Mouse (Mus musculus) intestine, postnatal 0 days (tissue): ENCODE results near the gene Zfp385b. TPM values are rescaled to one million over a fixed set of nuclear protein-coding genes. Genes with fewer than 3 reads are reported as not detected.

ENCODE experiments used
- ATAC-seq: fragments of 200-750 bp; cut with Nextera tagmentation; 2 replicates; pipeline ENCODE4 v1.8.0; 2017; ENCODE audit warnings: mild to moderate bottlenecking, moderate TSS enrichment, moderate library complexity
- H3K27ac ChIP-seq: fragments of 300-500 bp; sonication (generic); 2 replicates; pipeline ENCODE4 v1.5.1; 2014; ENCODE audit warnings: mild to moderate bottlenecking, low read depth, low read length, moderate library complexity
- H3K27me3 ChIP-seq: fragments of 300-500 bp; sonication (generic); replicated peaks from 2 replicates; pipeline ENCODE4 v1.6.1; 2014; ENCODE audit warnings: low read length, mixed read lengths; ENCODE audit not compliant: control insufficient read depth, insufficient read depth
- H3K36me3 ChIP-seq: fragments of 300-500 bp; sonication (generic); 2 replicates; pipeline ENCODE4 v1.6.1; 2014; ENCODE audit warnings: mild to moderate bottlenecking, moderate library complexity; ENCODE audit not compliant: control insufficient read depth, insufficient read depth
- H3K4me1 ChIP-seq: fragments of 300-500 bp; sonication (generic); replicated peaks from 2 replicates; pipeline ENCODE4 v1.6.1; 2014; ENCODE audit warnings: antibody characterized with exemption, low read length, mixed read lengths; ENCODE audit not compliant: control insufficient read depth, insufficient read depth
- H3K4me2 ChIP-seq: fragments of 300-500 bp; sonication (generic); replicated peaks from 2 replicates; pipeline ENCODE4 v1.6.1; 2014; ENCODE audit warnings: low read depth, mild to moderate bottlenecking, moderate library complexity
- H3K4me3 ChIP-seq: fragments of 300-500 bp; sonication (generic); 2 replicates; pipeline ENCODE4 v1.5.1; 2014; ENCODE audit warnings: low read depth, low read length
- H3K9ac ChIP-seq: fragments of 300-500 bp; sonication (generic); 2 replicates; pipeline ENCODE4 v1.6.1; 2014; ENCODE audit warnings: mild to moderate bottlenecking, low read depth, low read length
- H3K9me3 ChIP-seq: fragments of 300-500 bp; sonication (generic); 2 replicates; pipeline ENCODE4 v1.6.1; 2016; ENCODE audit warnings: mixed run types; ENCODE audit not compliant: control insufficient read depth
- CTCF ChIP-seq: sonication (generic); IDR thresholded peaks from 2 replicates; pipeline ENCODE4 v1.5.1; 2016; ENCODE audit warnings: low read depth, mild to moderate bottlenecking, control low read depth, antibody characterized with exemption, moderate library complexity
- WGBS: fragments of 180-500 bp; shearing (Covaris S2); extraction: QIAGEN DNeasy Blood & Tissue Kit; methylation state at CpG from one replicate; pipeline ENCODE4 v1.1.7; 2014; 5-methylcytosine and 5-hydroxymethylcytosine counted together
- polyA plus RNA-seq: library from polyadenylated mRNA; unstranded; fragments of >200 nt; fragmentation: Nextera tagmentation; extraction: Ambion mirVana; gene quantifications from 2 replicates; pipeline ENCODE4 v1.2.1, GENCODE M21; 2015

Zfp385b gene
- polyA plus RNA-seq, 1 experiment from 2014 or later: 14.3 TPM

DNA sequence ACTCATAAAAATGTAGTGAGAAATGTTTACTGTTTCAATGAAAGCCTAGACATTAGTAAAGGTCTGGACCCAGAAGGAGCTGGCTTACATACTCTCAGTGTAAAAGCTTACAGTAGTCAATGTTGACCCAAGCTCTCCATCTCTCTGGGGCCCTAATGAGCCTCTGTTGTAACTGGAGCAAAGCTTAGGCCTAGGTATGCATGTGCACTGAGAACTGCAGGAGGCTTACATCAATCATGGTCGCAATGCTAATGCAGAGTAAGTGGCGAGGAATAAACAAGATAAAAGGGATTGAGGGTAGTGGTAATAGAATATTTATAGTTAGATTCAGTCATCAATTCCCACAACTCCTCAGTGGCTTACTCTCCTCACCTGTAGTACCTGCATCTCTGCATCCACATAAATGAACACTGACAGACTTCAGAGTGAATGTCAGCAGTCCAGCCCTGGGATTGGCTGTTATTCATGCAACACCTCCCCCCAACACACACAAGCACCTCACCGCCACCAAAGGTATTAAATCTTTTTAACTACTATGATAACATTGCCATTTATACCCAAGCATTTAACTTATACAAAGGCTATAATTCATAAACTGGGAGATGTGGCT is 191.7 kb downstream of the Zfp385b start:
- Histone ChIP-seq H3K9me3 (no peaks in the 10 kb centered on the region), H3K27me3 (no peaks in the 10 kb centered on the region), H3K27ac (no peak overlapping the region), H3K9ac (no peak overlapping the region), H3K4me3 (no peak overlapping the region), H3K4me2 (no peak overlapping the region), H3K4me1 (no peaks in the 10 kb centered on the region), H3K36me3 (no peaks in the 10 kb centered on the region)
- whole genome bisulfite sequencing: 75% methylated on average over 3 of the region's 3 CpGs
- no peak for ATAC-seq
- no peak for TF ChIP-seq CTCF

DNA sequence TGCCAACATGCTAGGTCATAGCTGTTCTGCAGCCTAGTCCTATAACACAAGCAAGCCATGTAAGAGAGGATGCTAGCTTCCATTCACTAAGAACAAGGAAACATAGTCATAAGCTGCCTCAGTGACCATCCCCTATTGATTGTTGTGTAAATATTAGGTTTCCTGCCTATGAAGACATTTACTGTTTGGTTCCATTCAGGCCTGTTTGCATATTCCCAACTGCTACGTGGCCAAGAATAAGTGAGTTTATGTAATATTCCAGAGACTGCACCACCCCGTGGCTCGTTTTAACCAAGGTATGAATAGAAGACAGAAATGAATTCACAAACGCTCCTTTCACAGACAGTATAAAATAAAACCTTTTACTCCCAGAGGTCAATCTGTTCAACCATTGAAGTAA is 200.8 kb downstream of the Zfp385b start:
- TF ChIP-seq CTCF: no peak
- Histone ChIP-seq H3K27me3 (no peaks in the 10 kb centered on the region), H3K27ac (no peak overlapping the region), H3K4me2 (no peak overlapping the region), H3K9me3 (no peaks in the 10 kb centered on the region), H3K9ac (no peak overlapping the region), H3K4me1 (no peaks in the 10 kb centered on the region), H3K36me3 (no peaks in the 10 kb centered on the region), H3K4me3 (no peak overlapping the region)
- WGBS: 68% methylated on average over 4 of the region's 4 CpGs
- ATAC-seq: no peak

DNA sequence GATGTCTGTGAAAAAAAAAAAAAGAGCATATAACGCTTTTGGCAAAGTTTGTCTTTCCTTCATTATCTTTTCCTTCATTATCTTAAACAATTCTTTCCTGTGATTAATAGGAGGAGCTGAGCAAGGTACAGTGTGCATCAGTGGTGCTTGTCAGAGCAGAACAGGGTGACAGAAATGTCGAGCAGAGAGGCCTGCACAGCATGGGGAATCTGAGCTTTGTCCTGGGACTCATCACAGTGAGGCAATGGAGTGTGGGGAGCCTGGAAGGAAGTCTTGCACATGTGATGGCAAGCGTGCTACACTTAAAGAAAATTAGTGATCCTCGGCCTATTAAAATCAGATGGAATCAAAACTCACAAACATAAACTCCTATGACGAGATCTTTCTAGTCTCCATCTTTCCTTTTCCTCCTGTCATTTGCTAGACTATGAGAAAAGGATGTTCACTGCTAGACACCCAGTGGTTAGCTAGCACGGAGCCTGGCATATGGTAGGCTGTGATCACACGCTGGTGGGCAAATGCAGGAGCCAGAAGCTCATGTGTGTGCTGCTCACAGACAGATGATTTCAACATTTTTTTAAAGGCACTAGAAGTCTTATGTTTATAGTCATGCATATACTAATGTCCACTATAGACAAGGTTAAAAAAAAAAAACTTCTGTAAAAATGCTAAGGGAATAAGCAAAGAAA is 209.0 kb downstream of the Zfp385b start:
- no peak overlapping the region for H3K9ac ChIP-seq
- 81% methylated on average over 7 of the region's 7 CpGs for WGBS
- no peaks in the 10 kb centered on the region for H3K4me1 ChIP-seq
- no peaks in the 10 kb centered on the region for H3K36me3 ChIP-seq
- ATAC-seq: no peak
- H3K27ac ChIP-seq: no peak overlapping the region
- no peak for TF ChIP-seq CTCF
- no peak overlapping the region for H3K4me3 ChIP-seq
- no peaks in the 10 kb centered on the region for H3K9me3 ChIP-seq
- H3K4me2 ChIP-seq: no peak overlapping the region
- no peaks in the 10 kb centered on the region for H3K27me3 ChIP-seq

GRCm38 (mm10) chr2:77609452-77609851 is 210.0 kb downstream of the Zfp385b start:
- ATAC-seq: no peak
- 77% methylated on average over 5 of the region's 5 CpGs for WGBS
- no peaks in the 10 kb centered on the region for H3K9me3 ChIP-seq
- H3K4me1 ChIP-seq: no peaks in the 10 kb centered on the region
- no peaks in the 10 kb centered on the region for H3K27me3 ChIP-seq
- H3K9ac ChIP-seq: no peak overlapping the region
- H3K4me2 ChIP-seq: no peak overlapping the region
- no peak overlapping the region for H3K4me3 ChIP-seq
- no peak overlapping the region for H3K27ac ChIP-seq
- H3K36me3 ChIP-seq: no peaks in the 10 kb centered on the region
- TF ChIP-seq CTCF: no peak

GRCm38 (mm10) chr2:77608666-77609065 is 210.8 kb downstream of the Zfp385b start:
- Histone ChIP-seq H3K9ac (no peak overlapping the region), H3K4me3 (no peak overlapping the region), H3K36me3 (no peaks in the 10 kb centered on the region), H3K4me1 (no peaks in the 10 kb centered on the region), H3K4me2 (no peak overlapping the region), H3K9me3 (no peaks in the 10 kb centered on the region), H3K27me3 (no peaks in the 10 kb centered on the region), H3K27ac (no peak overlapping the region)
- no peak for ATAC-seq
- TF ChIP-seq CTCF: no peak
- 77% methylated on average over 4 of the region's 4 CpGs for WGBS

DNA sequence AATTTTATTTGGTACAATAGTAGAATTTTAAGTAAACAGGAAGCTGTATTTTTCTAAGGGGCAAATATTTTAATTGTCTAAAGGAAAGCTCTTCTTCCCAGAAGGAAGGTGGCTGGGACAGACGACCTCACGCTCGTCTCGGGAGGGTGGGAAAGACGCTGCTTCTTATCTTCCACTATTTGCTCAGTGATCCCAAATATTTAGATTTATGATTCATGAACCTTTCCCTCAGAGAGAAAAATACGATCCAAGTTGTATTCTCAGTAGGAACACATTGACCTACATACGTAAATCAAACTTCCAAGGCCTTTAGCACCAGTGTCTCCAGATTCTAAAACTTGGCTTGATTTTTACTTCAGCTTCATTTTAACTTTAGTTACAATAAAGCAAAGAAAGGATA is 226.0 kb downstream of the Zfp385b start:
- Histone ChIP-seq H3K4me2 (no peak overlapping the region), H3K9me3 (no peaks in the 10 kb centered on the region), H3K9ac (no peak overlapping the region), H3K27me3 (no peaks in the 10 kb centered on the region), H3K36me3 (no peaks in the 10 kb centered on the region), H3K4me1 (no peaks in the 10 kb centered on the region), H3K27ac (no peak overlapping the region), H3K4me3 (no peak overlapping the region)
- no peak for ATAC-seq
- 34% methylated on average over 7 of the region's 7 CpGs for WGBS
- TF ChIP-seq CTCF: no peak
